Mouse (Mus musculus) megakaryocyte, embryonic 14.5 days (primary cell): ENCODE results near the gene Kdm5c.

Experiments used
- FLI1 ChIP-seq: IDR thresholded peaks from 2 replicates; pipeline ENCODE4 v1.6.1; 2012; ENCODE audit warnings: low read length, inconsistent platforms, mixed read lengths
- GATA1 ChIP-seq: IDR thresholded peaks from 3 replicates; pipeline ENCODE4 v1.6.1; 2012; ENCODE audit warnings: mixed read lengths, low read length, inconsistent platforms, borderline replicate concordance

GRCm38 (mm10) chrX:152323584-152323983 is 90.8 kb downstream of the Kdm5c start:
- no peak for TF ChIP-seq GATA1
- TF ChIP-seq FLI1, result no peak
